Mouse (Mus musculus): Measurements from ENCODE around the gene Rarb.

DNA sequence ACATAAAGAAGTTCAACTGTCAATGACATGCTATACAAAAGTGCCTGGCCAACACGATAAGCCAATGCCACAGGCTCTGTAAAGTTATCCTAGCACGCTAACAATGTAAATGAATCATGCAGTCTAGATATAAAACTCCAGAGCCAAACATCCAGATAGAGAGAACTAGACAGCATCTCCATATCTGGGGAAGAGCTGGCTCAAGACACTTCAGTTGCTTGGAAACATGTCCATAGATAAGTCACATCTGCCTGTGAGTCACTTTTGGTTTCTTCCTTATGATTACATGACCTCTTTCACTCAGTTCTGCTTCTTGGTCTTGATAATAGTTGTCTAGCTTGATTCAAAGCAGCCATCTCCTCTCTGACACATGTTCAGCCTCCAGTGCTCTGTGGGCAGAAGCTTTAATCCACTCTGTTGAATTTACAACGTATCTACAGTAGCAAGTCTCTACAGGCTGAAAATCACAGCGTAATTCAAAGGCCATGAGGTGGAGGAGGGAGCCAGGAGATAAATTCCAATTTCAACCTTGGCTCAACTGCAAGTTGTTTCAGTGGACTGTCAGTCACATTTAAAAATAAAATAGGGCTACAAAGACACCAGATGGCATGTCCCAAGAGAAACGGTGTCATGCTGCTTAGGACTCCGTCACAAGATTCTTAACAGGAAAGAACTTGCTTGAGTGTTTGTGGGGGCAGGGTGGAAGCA, 271.3 kb downstream of the Rarb start:
- TF ChIP-seq CTCF (IDR thresholded peaks at IDR 0.05; ENCODE audit: low read depth), result no peak
- no peak for TF ChIP-seq EP300 (IDR thresholded peaks at IDR 0.05; ENCODE audit: low read depth)
